Mouse (Mus musculus): Measurements from ENCODE around the gene Filip1.
A peak's percentile ranks its signal among the peaks of the same experiment; 100 is the strongest.

Gene Filip1

DNA sequence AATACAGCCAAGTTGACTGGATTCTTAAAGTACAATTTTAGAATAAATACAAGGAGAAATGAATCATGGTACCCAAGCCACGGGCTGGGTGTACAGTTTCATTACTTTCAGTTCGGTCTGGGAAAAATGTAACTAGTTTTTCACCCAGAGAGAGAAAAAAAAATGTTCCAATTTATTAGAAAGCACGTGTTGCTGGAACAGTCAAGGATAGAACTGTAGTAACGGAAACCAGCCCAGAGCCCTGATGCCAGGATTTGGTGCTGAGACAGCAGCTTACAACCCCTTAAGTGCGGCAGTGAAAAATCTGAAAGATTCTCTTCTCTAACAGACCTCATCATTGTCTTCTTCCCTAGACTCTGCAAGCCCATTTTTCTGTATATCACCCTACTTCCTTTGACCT is 118.0 kb downstream of the Filip1 start:
- no peak for DNase-seq

DNA sequence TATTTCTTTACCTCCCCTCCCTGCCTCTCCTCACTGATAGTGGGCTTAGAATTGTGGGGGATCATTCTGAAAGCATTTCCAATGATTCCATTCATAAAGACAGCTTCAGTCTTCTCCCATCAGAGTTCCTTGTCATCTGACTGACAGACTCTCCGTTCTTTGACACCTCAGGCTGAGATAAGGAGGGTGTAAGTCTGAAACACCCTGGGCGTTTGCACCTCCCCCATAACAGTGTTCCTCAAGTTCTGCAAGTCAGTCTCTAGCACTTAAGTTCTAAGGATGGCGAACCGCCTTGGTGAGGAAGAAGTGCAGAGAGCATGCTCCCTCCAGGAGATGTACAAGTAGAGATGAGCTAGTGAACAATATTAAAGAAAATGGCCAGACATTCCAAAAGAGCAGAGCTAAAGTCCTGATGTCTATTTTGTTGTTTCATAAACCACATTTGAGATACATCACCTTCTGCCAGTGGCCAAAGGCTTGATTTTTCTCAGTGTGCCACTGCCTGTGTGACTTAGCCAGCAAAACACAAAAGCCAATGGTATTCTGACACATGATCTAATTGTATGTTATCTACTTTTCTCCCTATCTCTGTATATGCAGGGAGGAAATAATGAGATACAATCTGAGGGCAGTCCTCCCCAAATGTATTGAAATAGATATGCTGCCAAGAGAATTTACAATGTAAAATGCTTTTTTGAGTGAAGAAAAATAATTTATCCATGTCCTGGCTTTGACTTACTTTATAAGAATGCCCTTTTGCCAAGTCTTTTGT is 118.6 kb downstream of the Filip1 start:
- no peak for DNase-seq

DNA sequence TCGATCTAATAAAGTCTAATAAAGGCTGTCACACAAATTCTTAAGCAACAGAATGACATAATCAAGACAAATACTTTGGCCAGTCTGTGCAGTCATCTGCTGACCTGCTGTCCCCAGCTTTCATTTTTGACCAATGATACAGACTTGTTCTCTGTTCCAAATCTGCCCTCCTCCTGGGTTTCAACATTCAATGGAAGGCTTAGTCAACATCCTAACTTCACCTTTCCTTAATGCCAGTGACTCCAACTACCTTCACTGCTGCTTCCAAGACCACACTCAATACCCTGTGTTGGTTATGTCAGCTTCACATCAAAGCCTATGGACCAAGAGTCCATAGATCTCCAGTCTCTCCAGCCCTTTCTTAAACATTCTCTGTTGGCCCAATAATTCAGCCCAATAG is 120.5 kb downstream of the Filip1 start:
- DNase-seq, result no peak

DNA sequence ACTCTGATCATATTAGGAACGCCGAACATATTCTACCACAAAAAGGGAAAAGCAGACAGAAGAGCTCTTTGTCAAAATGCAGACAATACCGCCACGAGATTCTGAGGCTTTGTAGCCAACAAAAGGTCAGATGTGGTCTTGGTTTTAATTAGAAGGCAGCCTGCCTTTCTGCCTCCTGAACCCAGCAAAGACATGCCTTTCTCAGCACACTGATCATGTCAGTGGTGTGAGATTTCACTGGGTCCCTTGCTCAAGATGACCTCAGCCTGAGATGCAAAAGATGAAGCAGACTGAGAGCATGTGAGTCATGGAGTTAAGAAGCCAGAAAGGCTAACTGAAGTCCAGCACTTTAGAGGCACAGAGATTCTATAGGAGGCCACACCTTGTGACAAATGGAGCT is 122.2 kb downstream of the Filip1 start:
- no peak for DNase-seq

GRCm38 (mm10) chr9:79889132-79889531 is 123.5 kb downstream of the Filip1 start:
- no peak for DNase-seq

- DNase-seq, result peak; percentile 40 to 74
Observed at GRCm38 (mm10) chr9:79885244-79886210, 127.1 kb downstream of the Filip1 start.

- DNase-seq, result no peak
Observed at GRCm38 (mm10) chr9:79883139-79883538, 129.5 kb downstream of the Filip1 start.

DNA sequence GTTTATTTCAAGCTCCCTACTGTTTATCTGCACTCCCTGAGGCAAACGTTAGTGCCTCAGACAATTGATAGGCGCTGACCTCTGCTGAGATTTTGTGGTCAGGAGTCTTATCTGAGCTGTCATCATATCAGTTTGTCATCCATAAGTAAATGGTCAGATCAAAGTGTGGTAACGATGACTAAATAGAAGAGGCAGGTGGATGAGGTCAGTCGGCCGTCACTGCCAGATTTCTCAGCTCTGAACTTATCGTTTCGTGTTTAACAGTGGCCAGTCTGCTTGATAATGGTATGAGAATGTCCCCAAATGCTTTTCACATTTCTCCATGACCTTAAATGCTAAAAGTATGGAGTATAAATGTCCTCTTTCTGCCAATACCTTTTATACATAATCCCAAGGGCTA is 132.6 kb downstream of the Filip1 start:
- DNase-seq, result no peak

DNA sequence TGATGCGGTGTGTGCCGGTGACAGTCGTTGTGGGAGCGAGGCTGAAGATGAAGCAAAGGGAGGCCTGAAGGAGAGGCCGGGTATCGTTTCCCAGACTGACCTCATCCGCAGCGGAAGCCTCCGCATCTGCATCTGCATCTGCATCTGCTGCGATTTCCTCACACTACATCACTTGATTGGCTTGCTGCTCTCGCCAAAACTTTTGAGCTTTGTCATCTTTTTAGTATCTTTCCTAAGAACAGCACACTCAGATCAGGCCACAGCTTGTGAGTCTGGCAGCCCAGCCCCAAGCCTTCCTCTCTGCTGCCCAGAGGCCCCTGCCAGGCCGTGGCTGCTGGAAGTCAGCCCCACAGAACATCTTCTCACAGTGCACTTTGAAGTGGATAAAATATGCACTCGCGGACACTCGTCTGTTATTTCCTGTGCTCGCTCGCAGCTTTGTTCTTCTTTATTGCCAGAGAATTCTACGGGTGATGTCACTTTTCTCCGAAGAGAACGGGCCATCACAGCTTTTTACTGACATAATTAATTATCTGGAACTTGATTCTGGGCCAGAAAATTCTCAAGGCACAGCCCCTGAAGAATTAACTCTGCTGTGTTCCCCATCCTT is 137.0 kb downstream of the Filip1 start:
- DNase-seq, result peak; percentile 77 to 93

DNA sequence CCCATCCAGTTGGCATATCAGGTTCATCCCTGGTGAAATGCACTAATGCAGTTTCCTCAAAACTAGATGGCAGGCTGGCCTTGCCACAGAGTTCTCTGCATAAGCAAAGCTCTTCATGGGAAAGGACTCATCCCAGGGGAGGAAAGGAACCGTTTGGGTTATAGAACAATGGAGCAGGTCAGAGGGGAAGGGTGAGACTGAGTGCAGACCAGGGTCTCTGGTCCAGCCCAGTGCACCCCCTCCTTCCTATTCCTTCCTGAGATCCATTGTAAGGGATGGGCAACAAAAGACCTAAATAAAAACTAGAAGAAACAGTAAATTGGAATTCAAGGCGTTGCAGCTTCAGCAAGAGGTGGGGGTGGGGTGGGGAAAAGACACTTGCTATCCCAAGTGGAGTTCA is 140.1 kb downstream of the Filip1 start:
- DNase-seq, result peak in 1 of 2 experiments; percentile 21

DNA sequence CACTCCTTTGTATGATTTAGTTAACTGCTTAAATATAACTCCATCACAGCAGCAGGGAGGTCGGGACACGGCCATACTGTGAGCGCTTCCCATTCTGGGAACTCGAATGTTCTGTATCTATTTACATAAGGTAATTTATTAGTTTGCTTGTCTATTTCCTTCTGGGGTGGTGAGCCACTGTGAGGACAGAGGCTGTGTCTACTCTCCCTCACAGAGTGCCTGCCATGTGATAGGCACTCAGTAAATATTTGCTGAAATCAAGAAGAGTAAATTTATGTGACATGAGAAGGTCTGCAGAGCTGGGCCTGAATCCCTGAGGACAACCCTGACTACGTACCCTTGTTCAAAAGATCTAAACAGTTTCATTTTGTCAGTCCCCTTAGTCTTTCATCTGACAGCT is 143.1 kb downstream of the Filip1 start:
- peak; percentile 14 to 39 for DNase-seq

DNA sequence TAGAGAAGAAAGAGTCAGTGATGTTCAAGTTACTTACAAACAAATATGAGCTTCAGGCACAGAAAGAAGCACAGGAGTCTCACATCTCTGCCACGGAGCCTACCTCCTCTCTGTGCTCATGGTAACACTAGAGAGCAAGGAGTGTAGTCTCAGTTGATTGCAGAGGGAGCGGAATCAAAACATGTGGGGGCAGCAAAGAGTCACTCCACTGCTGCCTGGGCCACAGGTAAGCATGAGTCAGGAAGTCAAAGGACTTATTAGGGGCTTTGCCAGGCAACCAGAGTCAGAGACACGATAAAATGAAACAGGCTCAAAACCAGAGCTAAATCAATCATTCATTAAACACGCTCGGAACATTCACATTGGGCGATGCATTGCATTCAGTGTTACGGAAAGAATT is 146.7 kb downstream of the Filip1 start:
- no peak for DNase-seq

- DNase-seq, result no peak
Observed at GRCm38 (mm10) chr9:79862544-79862943, 150.1 kb downstream of the Filip1 start.

DNA sequence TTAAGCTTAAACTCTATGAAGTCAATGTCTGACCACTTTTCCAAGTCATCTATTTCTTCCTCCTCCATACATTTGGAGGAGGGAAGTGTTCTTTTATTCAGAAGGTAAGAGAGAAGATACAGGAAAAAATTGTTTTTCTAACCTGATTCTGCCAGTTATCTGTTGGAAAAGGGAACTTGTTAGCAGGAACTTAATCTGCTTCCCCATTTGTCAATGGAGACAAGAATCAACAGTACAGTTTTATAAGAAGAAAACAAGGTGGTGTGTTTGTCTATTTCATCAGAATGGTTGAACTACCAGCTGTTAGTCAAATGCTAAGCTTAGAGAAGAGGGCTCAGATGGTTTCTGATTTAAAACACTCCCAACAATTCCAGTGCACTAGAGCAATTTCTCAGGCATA is 165.6 kb downstream of the Filip1 start:
- DNase-seq, result no peak

DNA sequence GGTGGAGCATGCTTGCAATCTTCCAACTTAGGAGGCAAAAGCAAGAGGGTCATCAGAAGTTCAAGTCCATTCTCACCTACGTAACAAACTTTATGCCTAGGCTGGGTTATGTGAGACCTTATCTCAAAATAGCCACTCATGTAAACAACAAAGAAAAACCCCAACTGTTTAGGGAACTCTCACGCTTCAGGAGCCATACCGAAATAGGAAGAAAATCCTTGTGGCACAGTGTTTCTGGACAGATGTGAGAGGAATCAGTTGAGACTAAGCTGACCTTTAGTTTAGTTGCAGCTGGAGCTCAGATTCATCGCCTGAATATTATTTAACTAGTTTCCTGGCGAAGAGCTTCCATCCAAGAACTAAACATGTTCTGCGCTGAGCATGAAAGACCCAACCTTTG is 170.0 kb downstream of the Filip1 start:
- DNase-seq, result no peak

DNA sequence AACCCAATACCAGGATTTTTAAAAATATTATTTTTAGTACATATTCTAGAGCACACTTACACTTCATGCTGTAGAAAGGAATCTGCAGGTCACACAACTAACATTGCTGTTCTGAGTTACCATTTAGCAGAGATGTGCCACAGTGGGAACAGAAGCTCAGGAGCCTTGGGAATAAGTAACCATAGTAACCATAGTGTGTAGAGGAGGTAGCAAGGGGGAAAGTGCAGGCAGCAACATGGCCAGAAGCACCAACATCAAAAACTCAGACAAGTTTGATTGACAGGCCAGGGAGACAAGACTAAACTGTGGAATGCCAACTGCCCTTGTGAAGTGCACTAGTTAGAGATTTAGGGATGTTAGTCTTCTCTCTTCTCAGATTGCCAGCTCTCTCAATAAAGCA is 170.6 kb downstream of the Filip1 start:
- no peak for DNase-seq

DNA sequence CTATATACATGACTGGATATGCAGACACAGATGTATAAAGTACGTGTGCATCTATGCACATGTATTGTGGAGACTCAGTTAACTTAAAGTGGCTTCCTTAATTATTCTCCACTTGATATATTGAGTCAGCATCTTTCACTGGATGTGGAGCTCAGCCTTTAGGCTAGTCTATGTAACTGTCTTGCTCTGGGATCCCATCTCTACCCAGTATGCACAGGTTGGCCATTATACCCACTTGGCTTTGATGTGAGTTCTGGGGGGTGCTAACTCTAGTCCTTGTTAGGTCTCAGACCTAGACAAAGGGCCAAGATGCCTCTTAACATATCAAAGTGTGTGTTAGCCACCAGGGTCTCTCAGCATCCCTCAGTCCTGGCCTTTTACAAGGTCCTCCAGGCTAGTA is 181.4 kb downstream of the Filip1 start:
- DNase-seq, result no peak

DNA sequence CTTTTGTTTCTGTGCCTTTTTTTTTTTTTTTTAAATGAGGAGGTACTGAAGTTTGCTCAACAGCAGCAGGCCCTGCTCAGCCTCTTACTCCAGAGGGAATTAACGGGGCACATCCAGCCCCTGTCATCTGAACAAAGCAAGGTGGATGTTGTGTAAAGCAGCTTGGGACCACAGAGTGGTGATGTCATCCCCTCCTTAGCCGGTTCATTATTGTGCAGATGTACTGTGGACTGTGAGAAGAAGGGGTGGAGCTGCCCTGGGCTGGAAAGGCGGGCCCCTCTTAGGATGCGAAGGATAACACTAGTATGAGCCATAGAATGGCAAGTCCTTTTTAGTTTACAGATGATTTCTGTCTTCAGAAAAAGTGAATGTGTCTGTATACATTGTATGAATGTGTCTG is 181.8 kb downstream of the Filip1 start:
- no peak for DNase-seq

GRCm38 (mm10) chr9:79829842-79830800 is 182.5 kb downstream of the Filip1 start:
- peak; percentile 41 to 44 for DNase-seq

DNA sequence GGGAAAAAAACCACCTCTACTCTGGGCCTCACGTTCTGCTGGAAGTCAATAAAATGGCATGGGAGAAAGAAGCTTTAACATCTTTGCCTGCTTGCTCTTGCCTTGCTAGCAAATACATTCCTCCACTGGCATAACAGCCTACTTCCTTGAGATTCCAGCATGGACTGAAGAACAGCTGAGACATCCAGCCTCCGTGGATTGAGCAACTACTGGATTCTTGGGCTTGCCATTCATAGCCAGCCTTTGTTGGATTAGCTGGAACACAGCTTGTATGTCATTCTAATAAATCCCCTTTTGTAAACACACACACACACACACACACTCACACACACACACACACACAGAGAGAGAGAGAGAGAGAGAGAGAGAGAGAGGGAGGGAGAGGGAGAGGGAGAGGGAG is 185.6 kb downstream of the Filip1 start:
- DNase-seq, result no peak

GRCm38 (mm10) chr9:79825526-79825925 is 187.1 kb downstream of the Filip1 start:
- no peak for DNase-seq

DNA sequence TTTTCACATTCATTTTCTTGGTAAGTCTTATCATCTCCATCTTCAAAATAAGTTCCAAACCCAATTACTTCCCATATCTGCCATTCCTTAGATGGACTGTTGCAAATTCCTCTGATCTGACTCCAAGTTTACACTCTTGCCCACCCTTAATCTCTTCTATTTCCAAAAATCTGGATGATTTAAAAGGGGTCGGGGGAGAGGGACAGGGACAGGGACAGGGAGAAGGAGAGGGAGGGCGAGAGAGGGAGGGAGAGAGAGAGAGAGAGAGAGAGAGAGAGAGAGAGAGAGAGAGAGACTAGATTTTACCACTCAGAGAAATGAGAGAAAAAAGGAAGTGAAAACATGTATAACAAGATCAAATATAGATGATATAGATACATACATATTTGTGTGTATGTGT is 188.8 kb downstream of the Filip1 start:
- DNase-seq, result no peak
